Mouse (Mus musculus) lung, embryonic 14.5 days (tissue): ENCODE data around the gene Itga10. TPM values are rescaled to one million over a fixed set of nuclear protein-coding genes. Genes with fewer than 3 reads are reported as not detected.

ENCODE experiments used
- ATAC-seq: fragments of 200-750 bp; cut with Nextera tagmentation; 2 replicates; pipeline ENCODE4 v1.8.0; 2017; ENCODE audit warnings: mild to moderate bottlenecking, moderate TSS enrichment, moderate library complexity; ENCODE audit not compliant: insufficient read depth
- DNase-seq: peaks from one replicate; pipeline ENCODE4 v3.0.0-alpha.2; 2015
- H3K27ac ChIP-seq: fragments of 300-500 bp; sonication (generic); 2 replicates; pipeline ENCODE4 v1.5.1; 2014; ENCODE audit warnings: low read depth, mild to moderate bottlenecking, moderate library complexity
- H3K27me3 ChIP-seq: fragments of 300-500 bp; sonication (generic); 2 replicates; pipeline ENCODE4 v1.6.1; 2014; ENCODE audit warnings: low read length, control low read depth; ENCODE audit not compliant: insufficient read depth
- H3K36me3 ChIP-seq: fragments of 300-500 bp; sonication (generic); 2 replicates; pipeline ENCODE4 v1.6.1; 2014; ENCODE audit warnings: control low read depth; ENCODE audit not compliant: insufficient read depth
- H3K4me1 ChIP-seq: fragments of 300-500 bp; sonication (generic); 2 replicates; pipeline ENCODE4 v1.6.1; 2014; ENCODE audit warnings: antibody characterized with exemption, control low read depth; ENCODE audit not compliant: insufficient read depth
- H3K4me2 ChIP-seq: fragments of 300-500 bp; sonication (generic); 2 replicates; pipeline ENCODE4 v1.6.1; 2014; ENCODE audit warnings: mild to moderate bottlenecking
- H3K4me3 ChIP-seq: fragments of 300-500 bp; sonication (generic); 2 replicates; pipeline ENCODE4 v1.5.1; 2014; ENCODE audit warnings: low read depth, low read length
- H3K9ac ChIP-seq: fragments of 300-500 bp; sonication (generic); 2 replicates; pipeline ENCODE4 v1.6.1; 2014
- H3K9me3 ChIP-seq: fragments of 300-500 bp; sonication (generic); 2 replicates; pipeline ENCODE4 v1.6.1; 2016; ENCODE audit warnings: low read depth, low read length, control low read depth
- CTCF ChIP-seq: IDR thresholded peaks from 2 replicates; pipeline ENCODE4 v1.5.1; 2016; ENCODE audit warnings: antibody characterized with exemption, low read depth
- WGBS: fragments of 180-500 bp; shearing (Covaris S2); extraction: QIAGEN DNeasy Blood & Tissue Kit; methylation state at CpG from one replicate; pipeline ENCODE4 v1.1.7; 2014; 5-methylcytosine and 5-hydroxymethylcytosine counted together
- polyA plus RNA-seq: library from polyadenylated mRNA; unstranded; fragments of >200 nt; fragmentation: Nextera tagmentation; extraction: Ambion mirVana; gene quantifications from 2 replicates; pipeline ENCODE4 v1.2.1, GENCODE M21; 2014

The Itga10 gene
- polyA plus RNA-seq, 1 experiment from 2014 or later = 0.70 TPM

- Histone ChIP-seq H3K27ac (no peak overlapping the region), H3K9me3 (no peaks in the 10 kb centered on the region), H3K4me1 (peaks cover 10% of the 10 kb centered on the region; the same call in 1 of the 2 replicates), H3K9ac (no peak overlapping the region), H3K4me2 (no peak overlapping the region), H3K27me3 (0 out of 2 replicates have a peak, but pooled peaks cover 3% of the 10 kb centered on the region), H3K4me3 (no peak overlapping the region), H3K36me3 (peaks cover 57% of the 10 kb centered on the region)
- DNase-seq = peak; percentile 69
- 55% methylated on average over 7 of the region's 7 CpGs for WGBS
- peak; percentile 55 for TF ChIP-seq CTCF
- ATAC-seq = no peak
Measured at GRCm38 (mm10) chr3:96700376-96700775, 55.0 kb downstream of the Itga10 start.

DNA sequence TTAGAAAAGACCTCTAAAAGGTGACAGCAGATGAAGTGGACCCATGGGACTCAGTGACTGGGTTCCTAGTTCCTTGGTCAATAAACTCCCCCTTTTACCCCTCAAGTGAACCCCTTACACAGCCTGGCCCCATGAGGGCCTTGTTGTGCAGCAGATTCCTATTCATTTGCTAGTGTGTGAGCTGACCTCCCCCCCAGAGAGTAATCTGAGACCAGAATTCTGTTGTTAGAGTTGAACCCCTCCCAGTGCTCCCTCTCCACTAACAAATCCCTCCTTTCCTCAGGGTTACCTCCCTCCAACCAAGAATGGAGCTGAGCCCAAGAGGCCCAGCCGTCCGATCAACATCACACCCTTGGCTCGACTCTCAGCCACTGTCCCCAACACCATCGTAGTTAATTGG is 55.6 kb downstream of the Itga10 start:
- DNase-seq (no peak), ATAC-seq (no peak)
- Histone ChIP-seq H3K36me3 (peaks cover 61% of the 10 kb centered on the region), H3K4me2 (no peak overlapping the region), H3K27me3 (0 out of 2 replicates have a peak, but pooled peaks cover 3% of the 10 kb centered on the region), H3K27ac (no peak overlapping the region), H3K4me1 (peaks cover 6% of the 10 kb centered on the region; the same call in 1 of the 2 replicates), H3K9ac (no peak overlapping the region), H3K4me3 (no peak overlapping the region), H3K9me3 (no peaks in the 10 kb centered on the region)
- TF ChIP-seq CTCF = no peak
- 79% methylated on average over 4 of the region's 4 CpGs for WGBS

- Histone ChIP-seq H3K27me3 (no peaks in the 10 kb centered on the region; the same call in 1 of the 2 replicates), H3K9me3 (no peaks in the 10 kb centered on the region), H3K9ac (no peak overlapping the region), H3K4me2 (no peak overlapping the region), H3K36me3 (peaks cover 57% of the 10 kb centered on the region), H3K4me3 (no peak overlapping the region), H3K27ac (no peak overlapping the region), H3K4me1 (no peaks in the 10 kb centered on the region)
- DNase-seq (no peak), ATAC-seq (no peak)
- peak; percentile 54 for TF ChIP-seq CTCF
- WGBS = 62% methylated on average over 11 of the region's 11 CpGs
Measured at GRCm38 (mm10) chr3:96704778-96705177, 59.4 kb downstream of the Itga10 start.

GRCm38 (mm10) chr3:96706217-96706616 is 60.8 kb downstream of the Itga10 start:
- no peak overlapping the region for H3K4me2 ChIP-seq
- H3K9ac ChIP-seq = no peak overlapping the region
- DNase-seq (no peak), ATAC-seq (no peak)
- H3K27me3 ChIP-seq = no peaks in the 10 kb centered on the region; the same call in 1 of the 2 replicates
- H3K36me3 ChIP-seq = peaks cover 55% of the 10 kb centered on the region
- H3K9me3 ChIP-seq = no peaks in the 10 kb centered on the region
- no peaks in the 10 kb centered on the region for H3K4me1 ChIP-seq
- WGBS = 87% methylated on average over 11 of the region's 11 CpGs
- no peak overlapping the region for H3K4me3 ChIP-seq
- no peak for TF ChIP-seq CTCF
- no peak overlapping the region for H3K27ac ChIP-seq

GRCm38 (mm10) chr3:96706984-96707383 is 61.6 kb downstream of the Itga10 start:
- H3K9ac ChIP-seq = no peak overlapping the region
- no peak overlapping the region for H3K27ac ChIP-seq
- DNase-seq (no peak), ATAC-seq (no peak)
- no peak overlapping the region for H3K4me3 ChIP-seq
- WGBS = 57% methylated on average over 7 of the region's 7 CpGs
- no peak overlapping the region for H3K4me2 ChIP-seq
- H3K27me3 ChIP-seq = no peaks in the 10 kb centered on the region; the same call in 1 of the 2 replicates
- H3K4me1 ChIP-seq = no peaks in the 10 kb centered on the region
- TF ChIP-seq CTCF = no peak
- peaks cover 55% of the 10 kb centered on the region for H3K36me3 ChIP-seq
- H3K9me3 ChIP-seq = no peaks in the 10 kb centered on the region

- peak within 1 kb of the TSS; percentile 45 for H3K4me3 ChIP-seq
- peak within 1 kb of the TSS; percentile 86 for H3K4me2 ChIP-seq
- H3K36me3 ChIP-seq = peaks cover 56% of the 10 kb centered on the region
- peak; percentile 91 for DNase-seq
- H3K27ac ChIP-seq = no peak within 1 kb of the TSS
- H3K27me3 ChIP-seq = no peaks in the 10 kb centered on the region; the same call in 1 of the 2 replicates
- WGBS = 5% methylated on average over 42 of the region's 42 CpGs
- peak within 1 kb of the TSS; percentile 53 for H3K9ac ChIP-seq
- TF ChIP-seq CTCF = peak; percentile 79
- no peaks in the 10 kb centered on the region for H3K9me3 ChIP-seq
- peak; percentile 91 for ATAC-seq
- H3K4me1 ChIP-seq = no peaks in the 10 kb centered on the region
Measured at GRCm38 (mm10) chr3:96707903-96708683, 62.7 kb downstream of the Itga10 start, which contains the start of gene Nudt17. TSS of gene Nudt17 (minus strand) at chr3:96708562.

GRCm38 (mm10) chr3:96708684-96709064 is 63.3 kb downstream of the Itga10 start:
- Histone ChIP-seq H3K36me3 (peaks cover 56% of the 10 kb centered on the region), H3K27me3 (no peaks in the 10 kb centered on the region; the same call in 1 of the 2 replicates), H3K9ac (no peak overlapping the region), H3K4me2 (peak overlapping the region; percentile 86; the same call in 1 of the 2 replicates), H3K27ac (no peak overlapping the region), H3K9me3 (no peaks in the 10 kb centered on the region), H3K4me3 (no peak overlapping the region), H3K4me1 (no peaks in the 10 kb centered on the region)
- DNase-seq (no peak), ATAC-seq (no peak)
- 49% methylated on average over 2 of the region's 2 CpGs for WGBS
- TF ChIP-seq CTCF = no peak

Other genes starting within 250 kb of the Itga10 start
- not detected in 2 replicates for gene BC107364, start 193.3 kb upstream of the Itga10 start, polyA plus RNA-seq
- gene Hfe2, start 120.4 kb upstream of the Itga10 start, polyA plus RNA-seq = 0.20 and 0.35 TPM in 2 replicates
- gene Txnip, start 87.6 kb upstream of the Itga10 start, polyA plus RNA-seq = 77.2 and 96.5 TPM in 2 replicates
- 0.89 and 1.2 TPM in 2 replicates for gene Gm16253, start 68.6 kb upstream of the Itga10 start, polyA plus RNA-seq
- 17.8 and 22.9 TPM in 2 replicates for gene Polr3gl, start 51.4 kb upstream of the Itga10 start, polyA plus RNA-seq
- 2.0 and 2.5 TPM in 2 replicates for gene Ankrd34a, start 48.9 kb upstream of the Itga10 start, polyA plus RNA-seq
- gene Lix1l, start 44.4 kb upstream of the Itga10 start, polyA plus RNA-seq = 7.9 and 8.3 TPM in 2 replicates
- gene Rbm8a, start 15.7 kb upstream of the Itga10 start, polyA plus RNA-seq = 163 TPM in 2 replicates
- 55.8 and 56.5 TPM in 2 replicates for gene Pex11b, start 10.2 kb upstream of the Itga10 start, polyA plus RNA-seq
- 0.09 and 0.24 TPM in 2 replicates for gene Gm42957, start 10.1 kb upstream of the Itga10 start, polyA plus RNA-seq
- 0.12 and 0.15 TPM in 2 replicates for gene Ankrd35, start 24.5 kb downstream of the Itga10 start, polyA plus RNA-seq
- 44.0 and 49.1 TPM in 2 replicates for gene Pias3, start 50.8 kb downstream of the Itga10 start, polyA plus RNA-seq
- 7.1 and 8.2 TPM in 2 replicates for gene Nudt17, start 63.0 kb downstream of the Itga10 start, polyA plus RNA-seq
- gene Polr3c, start 82.0 kb downstream of the Itga10 start, polyA plus RNA-seq = 33.7 and 34.2 TPM in 2 replicates
- 53.7 and 54.2 TPM in 2 replicates for gene Rnf115, start 82.1 kb downstream of the Itga10 start, polyA plus RNA-seq
- gene Pdzk1, start 183.7 kb downstream of the Itga10 start, polyA plus RNA-seq = 0.08 TPM in 1 of 2 replicates, not detected in the other
- gene Cd160, start 183.8 kb downstream of the Itga10 start, polyA plus RNA-seq = 0.07 and 0.09 TPM in 2 replicates